Mouse (Mus musculus): ENCODE results near the gene Trf. TPM values are rescaled to one million over a fixed set of nuclear protein-coding genes. Genes with fewer than 3 reads are reported as not detected.

Gene Trf
- total RNA-seq (2014; rRNA removed) (25.1 and 26.5 TPM in 2 replicates), polyA plus RNA-seq (2015; fragmentation: Nextera tagmentation; extraction: Ambion mirVana) (20.0 and 27.5 TPM in 2 replicates)

DNA sequence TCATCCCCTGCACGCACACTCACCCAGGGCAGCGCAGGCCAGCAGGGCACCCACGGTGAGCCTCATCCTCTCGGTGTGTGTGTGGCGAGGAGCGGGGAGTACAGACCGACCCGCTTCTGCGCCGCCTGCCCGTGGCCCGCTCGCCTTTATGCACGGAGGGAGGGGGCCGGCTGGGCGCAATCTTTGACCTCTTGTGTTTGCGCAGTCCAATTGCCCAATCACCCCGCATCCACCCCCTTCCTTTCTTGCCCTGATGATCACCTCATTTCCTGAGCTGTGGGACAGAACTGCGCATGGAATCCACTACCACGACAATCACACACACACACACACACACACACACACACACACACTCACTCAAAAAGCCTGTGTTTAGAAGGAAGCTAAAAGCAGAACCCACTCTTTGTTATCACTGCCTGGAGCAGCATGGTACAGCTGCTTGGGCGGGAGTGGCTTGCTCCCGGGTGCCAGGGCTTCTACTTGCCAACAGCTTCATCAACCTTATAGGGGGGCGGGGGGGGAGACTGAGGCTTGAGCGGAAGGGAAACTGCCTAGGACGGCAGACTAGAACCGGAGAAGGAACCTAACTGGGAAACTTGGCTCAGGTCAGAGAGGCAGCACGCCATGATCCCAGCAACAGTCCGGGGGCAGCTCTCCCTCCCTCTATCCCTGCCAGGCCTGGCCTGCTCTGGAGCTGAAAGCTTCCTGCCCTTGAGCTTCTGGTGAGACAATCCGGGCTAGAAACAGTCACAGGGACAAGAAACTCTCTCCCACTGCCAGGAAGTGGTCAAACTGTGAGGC, at the start of gene Trf, which contains the start of gene Gm20425:
Gene Trf (minus strand): TSS at position 294 of the 801 bp plus-strand sequence.
Gene Gm20425 (minus strand): TSS at position 157 of the 801 bp plus-strand sequence.
- Histone ChIP-seq H3K4me2 (ENCODE audit: low read depth) (peak within 1 kb of the TSS; percentile 37), H3K4me1 (ENCODE audit: insufficient read depth) (no peaks in the 10 kb centered on the region), H3K27me3 (ENCODE audit: insufficient read depth, low read length) (no peaks in the 10 kb centered on the region), H3K9ac (peak within 1 kb of the TSS; percentile 39), H3K4me3 (ENCODE audit: low read depth, low read length) (peak within 1 kb of the TSS; percentile 4; the same call in 1 of the 2 replicates), H3K36me3 (ENCODE audit: insufficient read depth) (no peaks in the 10 kb centered on the region), H3K9me3 (ENCODE audit: low read length) (no peaks in the 10 kb centered on the region), H3K27ac (ENCODE audit: low read depth, low read length) (peak within 1 kb of the TSS; percentile 64)
- DNase-seq (peak; percentile 57), ATAC-seq (peak; percentile 88)
- 54% methylated on average over 29 of the region's 29 CpGs for WGBS
- no peak for TF ChIP-seq CTCF (IDR thresholded peaks at IDR 0.05; ENCODE audit: low read depth)

DNA sequence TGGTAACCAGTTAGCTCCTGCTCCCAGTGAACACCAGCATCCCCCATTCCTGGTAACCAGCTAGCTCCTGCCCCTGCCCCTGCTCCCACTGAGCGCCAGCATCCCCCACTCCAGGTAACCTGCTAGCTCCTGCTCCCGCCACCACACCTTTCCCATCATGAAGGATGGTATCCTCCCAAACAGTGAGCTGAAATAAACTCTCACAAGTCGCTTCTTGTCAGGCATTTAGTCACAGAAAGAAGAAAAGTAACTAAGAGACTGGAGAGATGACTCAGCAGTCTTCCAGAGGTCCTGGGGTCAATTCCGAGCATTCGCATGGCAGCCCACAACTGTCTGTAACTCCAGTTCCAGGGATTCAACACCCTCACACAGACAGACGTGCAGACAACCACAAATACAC, 46.6 kb upstream of the Trf start:
- no peak overlapping the region for H3K9ac ChIP-seq
- no peak for DNase-seq
- WGBS: 86% methylated on average over 6 of the region's 6 CpGs
- no peaks in the 10 kb centered on the region for H3K27me3 ChIP-seq (ENCODE audit: insufficient read depth, low read length)
- no peaks in the 10 kb centered on the region for H3K36me3 ChIP-seq (ENCODE audit: insufficient read depth)
- H3K4me1 ChIP-seq (ENCODE audit: insufficient read depth): no peaks in the 10 kb centered on the region
- no peak for TF ChIP-seq CTCF (IDR thresholded peaks at IDR 0.05; ENCODE audit: low read depth)
- no peak for ATAC-seq
- H3K27ac ChIP-seq (ENCODE audit: low read depth, low read length): no peak overlapping the region
- H3K4me3 ChIP-seq (ENCODE audit: low read depth, low read length): no peak overlapping the region
- no peak overlapping the region for H3K4me2 ChIP-seq (ENCODE audit: low read depth)
- H3K9me3 ChIP-seq (ENCODE audit: low read length): no peaks in the 10 kb centered on the region

DNA sequence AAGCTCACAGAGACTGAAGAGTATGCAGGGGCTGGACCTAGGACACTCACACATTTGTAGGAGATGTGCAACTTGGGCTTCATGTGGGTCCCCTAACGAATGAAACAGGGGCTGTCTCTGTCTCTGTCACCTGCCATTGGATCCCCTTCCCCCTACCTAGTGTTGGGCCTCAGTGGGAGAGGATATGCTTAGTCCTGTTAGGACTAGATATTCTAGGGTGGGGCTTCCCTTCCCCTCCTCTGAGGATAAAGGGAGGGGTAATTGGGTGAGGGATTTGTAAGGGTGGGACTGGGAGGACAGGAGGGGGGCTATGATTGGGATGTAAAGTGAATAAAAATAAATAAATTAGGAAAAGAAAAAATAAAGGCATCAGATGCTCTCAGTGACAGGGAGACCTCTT, 45.4 kb upstream of the Trf start:
- Histone ChIP-seq H3K4me2 (ENCODE audit: low read depth) (no peak overlapping the region), H3K36me3 (ENCODE audit: insufficient read depth) (no peaks in the 10 kb centered on the region), H3K9me3 (ENCODE audit: low read length) (no peaks in the 10 kb centered on the region), H3K9ac (no peak overlapping the region), H3K4me3 (ENCODE audit: low read depth, low read length) (no peak overlapping the region), H3K27me3 (ENCODE audit: insufficient read depth, low read length) (no peaks in the 10 kb centered on the region), H3K27ac (ENCODE audit: low read depth, low read length) (no peak overlapping the region), H3K4me1 (ENCODE audit: insufficient read depth) (no peaks in the 10 kb centered on the region)
- no peak for TF ChIP-seq CTCF (IDR thresholded peaks at IDR 0.05; ENCODE audit: low read depth)
- WGBS: 76% methylated on average over 1 of the region's 1 CpGs
- DNase-seq: no peak
- no peak for ATAC-seq

DNA sequence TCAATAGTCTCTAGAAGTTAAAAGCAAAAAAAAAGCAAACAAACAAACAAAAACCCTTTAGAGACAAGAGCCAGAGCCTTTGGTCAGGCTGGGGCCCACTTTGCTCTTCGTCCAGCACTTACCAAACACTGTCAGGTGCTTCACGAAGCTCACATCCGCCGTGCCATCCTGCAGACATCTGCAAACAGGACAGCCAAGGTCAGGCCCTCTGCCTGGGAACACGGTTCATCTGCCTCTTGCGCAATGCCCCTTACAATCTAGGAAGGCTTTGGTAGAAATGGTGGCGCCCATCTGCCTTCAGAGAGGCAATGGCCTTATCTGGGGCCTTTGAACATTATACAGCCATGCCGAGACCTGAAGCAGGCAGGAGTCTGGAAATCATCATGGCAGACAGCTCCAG, 44.6 kb upstream of the Trf start:
- H3K4me3 ChIP-seq (ENCODE audit: low read depth, low read length): no peak overlapping the region
- no peaks in the 10 kb centered on the region for H3K36me3 ChIP-seq (ENCODE audit: insufficient read depth)
- no peaks in the 10 kb centered on the region for H3K4me1 ChIP-seq (ENCODE audit: insufficient read depth)
- H3K27me3 ChIP-seq (ENCODE audit: insufficient read depth, low read length): no peaks in the 10 kb centered on the region
- H3K9ac ChIP-seq: no peak overlapping the region
- no peaks in the 10 kb centered on the region for H3K9me3 ChIP-seq (ENCODE audit: low read length)
- no peak overlapping the region for H3K27ac ChIP-seq (ENCODE audit: low read depth, low read length)
- no peak for DNase-seq
- ATAC-seq: no peak
- WGBS: 89% methylated on average over 8 of the region's 8 CpGs
- TF ChIP-seq CTCF (IDR thresholded peaks at IDR 0.05; ENCODE audit: low read depth): no peak
- no peak overlapping the region for H3K4me2 ChIP-seq (ENCODE audit: low read depth)

DNA sequence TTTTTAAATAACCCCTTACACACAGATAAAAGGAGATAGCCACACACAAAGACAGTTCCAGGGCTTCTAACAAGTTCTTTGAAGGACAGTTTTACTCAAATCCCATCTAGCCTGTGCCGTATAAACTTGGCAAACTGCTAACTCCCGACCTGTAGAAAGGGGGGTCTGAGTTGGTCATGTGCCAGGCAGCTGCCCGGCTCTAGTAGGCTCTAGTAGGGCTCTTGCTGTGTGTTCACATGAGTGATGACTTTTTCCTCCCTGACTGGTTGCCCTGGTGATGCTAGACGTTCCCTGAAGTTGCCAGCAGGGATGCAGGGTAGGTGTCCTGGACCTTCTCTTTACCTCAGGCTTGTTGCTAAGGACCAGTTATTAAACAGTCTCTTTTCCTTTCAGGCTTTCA, 40.9 kb upstream of the Trf start:
- Histone ChIP-seq H3K36me3 (ENCODE audit: insufficient read depth) (no peaks in the 10 kb centered on the region), H3K27ac (ENCODE audit: low read depth, low read length) (no peak overlapping the region), H3K4me3 (ENCODE audit: low read depth, low read length) (no peak overlapping the region), H3K4me1 (ENCODE audit: insufficient read depth) (no peaks in the 10 kb centered on the region), H3K9me3 (ENCODE audit: low read length) (no peaks in the 10 kb centered on the region), H3K9ac (no peak overlapping the region), H3K27me3 (ENCODE audit: insufficient read depth, low read length) (no peaks in the 10 kb centered on the region), H3K4me2 (ENCODE audit: low read depth) (no peak overlapping the region)
- TF ChIP-seq CTCF (IDR thresholded peaks at IDR 0.05; ENCODE audit: low read depth): no peak
- ATAC-seq (peak; percentile 51; the same call in 1 of the 2 replicates), DNase-seq (peak; percentile 7)
- WGBS: 12% methylated on average over 4 of the region's 4 CpGs

DNA sequence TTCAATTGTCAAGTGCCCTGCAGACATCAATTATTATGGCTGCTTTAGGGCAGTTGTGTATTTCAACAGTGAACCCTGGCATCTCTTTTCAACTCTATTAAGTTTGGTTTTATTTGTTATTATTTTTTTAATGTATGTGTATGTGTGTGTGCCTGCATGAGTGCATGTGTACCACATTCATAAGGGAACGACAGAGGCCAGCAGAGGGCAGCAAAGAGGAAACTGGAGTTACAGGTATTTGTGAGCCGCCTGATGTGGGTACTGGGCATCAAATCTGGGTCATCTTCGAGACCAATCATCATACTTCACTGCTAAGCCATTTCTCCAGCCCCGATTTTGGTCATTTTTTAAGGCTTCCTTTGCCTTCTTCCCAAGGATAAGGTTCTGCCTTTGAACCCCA, 35.5 kb upstream of the Trf start:
- H3K27ac ChIP-seq (ENCODE audit: low read depth, low read length): no peak overlapping the region

DNA sequence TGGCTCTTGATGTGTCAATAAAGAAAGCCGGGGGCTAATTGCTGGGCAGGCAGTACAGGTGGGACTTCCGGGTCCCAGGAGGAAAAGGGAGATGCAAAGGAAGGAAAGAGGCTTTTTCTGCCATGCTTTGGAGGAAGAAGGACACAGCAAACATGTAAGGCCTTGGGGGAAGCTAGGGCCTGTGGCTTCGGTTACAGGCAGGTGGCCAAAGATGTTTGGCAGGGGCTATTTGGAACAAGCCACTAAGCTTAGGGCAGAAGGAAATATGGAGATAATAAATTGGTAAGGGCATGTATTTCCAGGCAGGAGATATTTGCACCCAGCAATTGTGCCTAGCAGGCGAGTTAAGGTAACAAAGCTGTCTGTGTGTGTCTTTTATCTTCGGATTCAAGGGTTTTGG, 22.7 kb upstream of the Trf start:
- 84% methylated on average over 5 of the region's 5 CpGs for WGBS
- DNase-seq (no peak), ATAC-seq (no peak)
- Histone ChIP-seq H3K9me3 (ENCODE audit: low read length) (no peaks in the 10 kb centered on the region; the same call in 1 of the 2 replicates), H3K4me1 (ENCODE audit: insufficient read depth) (no peaks in the 10 kb centered on the region), H3K9ac (no peak overlapping the region), H3K4me2 (ENCODE audit: low read depth) (no peak overlapping the region), H3K36me3 (ENCODE audit: insufficient read depth) (no peaks in the 10 kb centered on the region), H3K27me3 (ENCODE audit: insufficient read depth, low read length) (no peaks in the 10 kb centered on the region), H3K4me3 (ENCODE audit: low read depth, low read length) (no peak overlapping the region), H3K27ac (ENCODE audit: low read depth, low read length) (no peak overlapping the region)
- TF ChIP-seq CTCF (IDR thresholded peaks at IDR 0.05; ENCODE audit: low read depth): no peak

More for the DNA sequence above, 35.5 kb upstream of the Trf start:
- DNase-seq (no peak), ATAC-seq (no peak)
- TF ChIP-seq CTCF (IDR thresholded peaks at IDR 0.05; ENCODE audit: low read depth): no peak
- Histone ChIP-seq H3K9ac (no peak overlapping the region), H3K4me2 (ENCODE audit: low read depth) (no peak overlapping the region), H3K4me1 (ENCODE audit: insufficient read depth) (no peaks in the 10 kb centered on the region), H3K4me3 (ENCODE audit: low read depth, low read length) (no peak overlapping the region), H3K9me3 (ENCODE audit: low read length) (no peaks in the 10 kb centered on the region), H3K36me3 (ENCODE audit: insufficient read depth) (no peaks in the 10 kb centered on the region), H3K27me3 (ENCODE audit: insufficient read depth, low read length) (no peaks in the 10 kb centered on the region)
- WGBS: 87% methylated on average over 4 of the region's 4 CpGs
